ENCODE assay signal across 17 mouse cellular contexts in the genomic region with DNA sequence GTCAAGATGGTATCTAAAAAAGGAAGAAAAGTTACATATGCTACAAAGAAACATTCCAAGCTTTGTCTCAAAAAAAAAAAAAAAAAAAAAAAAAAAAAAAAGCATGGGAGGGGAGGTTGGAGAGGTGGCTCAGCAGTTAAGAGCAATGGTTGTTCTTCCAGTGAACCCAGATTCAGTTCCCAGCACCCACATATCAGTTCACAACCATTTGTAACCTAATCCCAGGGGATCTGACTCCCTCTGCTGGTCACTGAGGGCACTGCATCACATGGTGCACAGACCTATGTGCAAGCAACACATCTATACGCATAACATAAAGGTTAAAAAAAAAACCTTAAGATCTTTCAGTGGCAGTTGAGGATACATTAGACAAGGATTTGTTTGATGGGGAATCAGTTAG. TPM values are rescaled to one million over a fixed set of nuclear protein-coding genes. Genes with fewer than 3 reads are reported as not detected.
A peak's percentile ranks its signal among the peaks of the same experiment; 100 is the strongest.
DNase-seq lines count a peak whose midpoint lies in the region; ATAC-seq and TF ChIP-seq lines count a peak whose summit lies in the region.
"Had no signal": no experiment of that assay in that cellular context is flagged by ENCODE, and none has a peak within 500 bp of the region (broad histone marks: within the 10 kb centered on the region; RNA-seq: fewer than 3 reads in every experiment).

No protein-coding gene starts in this region.

- ATAC-seq in G1E (ENCODE audit: extremely low read depth, insufficient number of reproducible peaks, low FRiP score, poor library complexity, severe bottlenecking), result no peak

- peaks cover 7% of the 10 kb centered on the region; the same call in 1 of the 2 replicates for H3K27me3 ChIP-seq in E14TG2a.4 (ENCODE audit: insufficient read depth, low read length)
- H3K27me3 ChIP-seq in G1E (ENCODE audit: insufficient read depth, low read length), result peaks cover 8% of the 10 kb centered on the region; the same call in 1 of the 2 replicates

- 0 out of 2 replicates have a peak, but pooled peaks cover 3% of the 10 kb centered on the region for H3K9me3 ChIP-seq in E14TG2a.4 (ENCODE audit: low read length)
- peaks cover 5% of the 10 kb centered on the region; the same call in 1 of the 2 replicates for H3K9me3 ChIP-seq in G1E (replicated peaks)

- no peak overlapping the region for H3K27ac ChIP-seq in layer of hippocampus, adult 2 months

- no peaks in the 10 kb centered on the region for H3K4me1 ChIP-seq in E14TG2a.4 (replicated peaks; ENCODE audit: low read depth, low read length)
- H3K4me1 ChIP-seq in G1E (ENCODE audit: insufficient read depth, low read depth, low read length), result no peaks in the 10 kb centered on the region

- no peak overlapping the region for H3K4me3 ChIP-seq in layer of hippocampus, adult 2 months
- no peak overlapping the region for H3K4me3 ChIP-seq in E14TG2a.4 (replicated peaks; ENCODE audit: low read length)
- H3K4me3 ChIP-seq in G1E (ENCODE audit: low read depth, low read length), result no peak overlapping the region
- H3K4me3 ChIP-seq: erythroblast, embryonic 14.5 days had no signal

- TF ChIP-seq CTCF in layer of hippocampus, adult 2 months (conservative IDR thresholded peaks at IDR 0.05), result peak; percentile 46
- peak; percentile 79 for TF ChIP-seq CTCF in E14TG2a.4 (conservative IDR thresholded peaks at IDR 0.05; ENCODE audit: low read length)
- TF ChIP-seq CTCF in G1E (IDR thresholded peaks at IDR 0.05; ENCODE audit: low read depth, low read length), result peak; percentile 49; the same call in 1 of the 2 replicates

- no peak for DNase-seq in layer of hippocampus, adult 2 months (ENCODE audit: low spot score in 2 of 2)
- DNase-seq in layer of hippocampus, adult 18-20 months (ENCODE audit: low spot score in 2 of 2), result no peak
- no peak for DNase-seq in G1E (ENCODE audit: low spot score)
- DNase-seq in induced T-regulatory cell, adult 2 months (ENCODE audit: low read depth), result peak; percentile 43
- DNase-seq in urinary bladder, postnatal 36 days (ENCODE audit: low spot score in 2 of 2), result no peak
- no peak for DNase-seq in spleen, postnatal 14 days (ENCODE audit: low spot score in 2 of 2)
- DNase-seq: adrenal gland, postnatal 14 days; lung, adult 18-20 months; right cerebral cortex, postnatal 4 days had no signal

- H3K36me3 ChIP-seq in E14TG2a.4 (ENCODE audit: insufficient read depth, low read length) (no peaks in the 10 kb centered on the region), G1E (replicated peaks) (no peaks in the 10 kb centered on the region)

RNA-seq across cellular contexts. Expression of gene Hsd17b6, which starts 9.2 kb away (rescaled TPM):
- not detected for total RNA-seq in layer of hippocampus, adult 2 months (2021)
- total RNA-seq in layer of hippocampus, adult 18-20 months (2021), result not detected
- total RNA-seq in G1E (2014; fragmentation: Nextera tagmentation), result not detected in 2 replicates
- total RNA-seq in G1E (2017), result 0.05 TPM in 1 of 2 replicates, not detected in the other
- not detected in 2 replicates for polyA plus RNA-seq in G1E (2012)
- total RNA-seq: common myeloid progenitor, adult 5-6 weeks; heart, adult 8-10 months; heart, postnatal 25 days; left cerebral cortex, postnatal 36 days had no signal
- polyA plus RNA-seq: erythroblast, embryonic 14.5 days; intestine, embryonic 14.5 days; stomach, embryonic 16.5 days had no signal

RNA-seq across cellular contexts. Expression of gene Prim1, which starts 16.7 kb away (rescaled TPM):
- total RNA-seq in layer of hippocampus, adult 2 months (2021), result 1 to 10 TPM; 7.7 to 8.0 TPM
- 1 to 10 TPM; 6.8 to 7.4 TPM for total RNA-seq in layer of hippocampus, adult 18-20 months (2021)
- total RNA-seq in G1E (2014; fragmentation: Nextera tagmentation), result 83.3 and 97.0 TPM in 2 replicates
- 134 TPM in 2 replicates for total RNA-seq in G1E (2017)
- 3.7 and 5.8 TPM in 2 replicates for polyA plus RNA-seq in G1E (2012)

RNA-seq across cellular contexts. Expression of gene Naca, which starts 37.1 kb away (rescaled TPM):
- total RNA-seq in layer of hippocampus, adult 2 months (2021), result 100 to 1,000 TPM; 333 to 336 TPM
- 100 to 1,000 TPM; 338 to 356 TPM for total RNA-seq in layer of hippocampus, adult 18-20 months (2021)
- total RNA-seq in G1E (2014; fragmentation: Nextera tagmentation), result 544 and 609 TPM in 2 replicates
- total RNA-seq in G1E (2017), result 1,963 and 1,995 TPM in 2 replicates
- polyA plus RNA-seq in G1E (2012), result 99.4 and 167 TPM in 2 replicates

Comparison
In these comparisons a context has a peak if more than half of its experiments do, and no peak if none do; other contexts are left out.
1. RNA of gene Prim1, which starts 16.7 kb away (total RNA-seq): 83.3 to 134 TPM in G1E; 7.7 to 8.0 TPM in layer of hippocampus, adult 2 months and 6.8 to 7.4 TPM in layer of hippocampus, adult 18-20 months; every median in the first group is over 4 times any median in the second.
2. Peak in every context shown above with its lines, with median percentiles within 50 percentile points of each other: CTCF ChIP-seq.